Mouse (Mus musculus): ENCODE results near the gene Ece2.

- TF ChIP-seq CTCF (IDR thresholded peaks at IDR 0.05; ENCODE audit: low read depth), result no peak
- no peak for TF ChIP-seq EP300 (IDR thresholded peaks at IDR 0.05; ENCODE audit: low read depth)
Measured at GRCm38 (mm10) chr16:20643911-20644310, 14.3 kb downstream of the Ece2 start.
